Mouse (Mus musculus): Measurements from ENCODE around the gene Siva1.

The Siva1 gene

DNA sequence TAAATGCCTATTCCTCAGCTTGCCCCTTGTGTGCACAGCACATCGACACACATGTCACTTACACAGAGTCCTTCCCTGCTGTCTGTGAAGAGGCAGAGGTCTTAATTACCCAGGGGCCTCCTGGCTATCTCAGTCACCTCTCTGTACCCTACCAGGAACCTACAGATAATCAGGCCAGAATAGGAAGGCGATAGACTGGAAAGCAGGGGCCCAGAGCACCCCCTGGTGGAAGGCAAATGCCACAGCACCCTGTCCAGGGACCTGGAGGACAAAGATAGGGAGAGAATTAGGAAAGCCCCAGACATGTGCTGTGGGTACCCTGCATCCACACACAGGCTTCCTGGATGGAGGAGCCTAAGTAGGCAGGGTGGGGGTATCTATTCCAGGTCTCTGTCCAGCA, 20.7 kb upstream of the Siva1 start:
- DNase-seq (ENCODE audit: low spot score), result peak; percentile 51

DNA sequence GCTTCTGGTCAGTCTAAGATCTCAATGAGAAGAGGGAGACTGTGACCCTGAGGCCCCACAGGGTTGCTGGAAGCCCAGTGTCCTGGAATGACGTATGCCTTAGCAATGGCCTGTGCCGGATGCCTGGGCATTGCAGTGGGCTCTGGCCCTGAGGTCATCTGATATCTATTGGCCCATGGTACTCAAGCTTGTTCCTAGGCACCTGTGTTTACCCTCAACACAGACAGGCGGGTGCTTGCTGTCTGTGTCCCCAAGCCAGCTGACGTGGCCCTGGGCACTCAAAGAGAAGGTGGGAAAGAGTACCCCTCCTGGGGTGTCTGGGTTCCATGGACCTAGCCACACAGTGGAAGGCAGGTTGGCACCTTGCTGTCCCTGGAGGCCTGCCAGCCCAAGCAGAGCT, 18.8 kb upstream of the Siva1 start:
- no peak for DNase-seq (ENCODE audit: low spot score)

DNA sequence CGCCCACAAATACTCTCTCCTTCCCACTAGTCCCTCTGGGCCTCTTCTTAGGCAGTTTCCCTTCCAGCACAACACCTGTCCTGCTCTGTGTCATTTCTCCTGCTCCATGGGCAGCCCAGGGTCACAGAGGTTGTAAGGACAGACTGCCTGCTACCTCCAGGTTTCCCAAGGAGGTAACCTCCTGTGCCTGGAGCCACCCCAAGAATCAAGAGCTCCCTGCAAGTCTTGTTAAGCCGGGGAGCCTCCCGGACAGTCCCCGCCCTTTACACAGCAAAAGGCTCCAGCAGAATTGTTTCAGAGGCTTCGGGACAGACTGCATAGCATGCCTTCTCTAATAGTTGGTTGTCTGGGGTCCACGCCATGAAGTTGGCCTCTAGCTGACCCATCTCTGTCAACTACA, 18.0 kb upstream of the Siva1 start:
- DNase-seq (ENCODE audit: low spot score), result no peak

DNA sequence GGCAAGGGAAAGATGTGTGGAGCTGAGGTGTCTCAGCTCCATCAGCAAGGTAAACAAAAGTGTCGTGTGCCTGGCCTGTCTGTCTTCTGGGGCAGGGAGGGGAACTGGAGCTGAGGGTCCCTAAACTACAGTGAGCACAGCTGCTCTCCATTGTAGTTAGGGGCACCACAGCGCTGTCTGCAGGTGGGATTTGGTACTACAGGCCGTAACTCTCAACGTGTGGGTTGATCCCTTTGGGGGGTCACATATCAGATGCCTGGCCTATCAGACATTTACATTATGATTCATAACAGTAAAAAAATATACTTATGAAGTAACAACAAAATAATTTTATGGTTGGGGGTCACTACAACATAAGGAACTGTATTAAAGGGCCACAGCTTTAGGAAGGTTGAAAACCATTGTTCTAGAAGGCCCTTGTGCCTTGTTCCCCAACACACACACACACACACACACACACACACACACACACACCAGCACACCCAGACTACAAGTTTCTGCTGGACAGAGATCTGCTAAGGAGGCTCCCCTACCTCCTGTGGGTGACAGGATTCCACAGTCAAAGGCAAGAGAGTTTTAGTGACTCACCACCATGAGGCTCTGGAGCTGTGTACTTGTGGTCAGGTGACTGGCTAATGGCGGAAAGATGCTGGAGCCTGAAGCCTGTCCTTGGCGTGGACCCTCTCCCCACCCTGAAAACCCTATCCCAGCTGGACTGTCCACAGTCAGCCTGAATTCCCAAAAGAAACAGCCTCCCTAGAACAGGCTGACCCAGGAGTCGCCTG, 17.2 kb upstream of the Siva1 start:
- no peak for DNase-seq (ENCODE audit: low spot score)

DNA sequence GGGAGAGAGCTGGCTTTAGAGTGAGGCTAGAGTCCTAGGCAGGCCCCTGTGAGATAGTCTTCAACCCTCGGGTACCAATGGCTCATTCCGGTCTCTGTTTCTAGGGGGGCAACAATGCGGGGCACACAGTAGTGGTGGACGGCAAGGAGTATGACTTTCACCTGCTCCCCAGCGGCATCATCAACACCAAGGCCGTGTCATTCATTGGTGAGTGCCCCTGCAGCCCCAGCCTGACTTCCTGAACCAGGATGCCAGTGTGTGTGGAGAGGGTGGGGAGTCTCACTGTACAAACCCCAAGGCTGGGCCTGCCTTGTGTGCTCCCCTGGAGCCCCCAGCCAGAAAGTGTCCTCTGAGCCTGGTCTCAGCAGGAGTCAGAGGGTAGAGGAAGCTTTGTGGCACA, 16.3 kb upstream of the Siva1 start:
- DNase-seq (ENCODE audit: low spot score), result no peak

DNA sequence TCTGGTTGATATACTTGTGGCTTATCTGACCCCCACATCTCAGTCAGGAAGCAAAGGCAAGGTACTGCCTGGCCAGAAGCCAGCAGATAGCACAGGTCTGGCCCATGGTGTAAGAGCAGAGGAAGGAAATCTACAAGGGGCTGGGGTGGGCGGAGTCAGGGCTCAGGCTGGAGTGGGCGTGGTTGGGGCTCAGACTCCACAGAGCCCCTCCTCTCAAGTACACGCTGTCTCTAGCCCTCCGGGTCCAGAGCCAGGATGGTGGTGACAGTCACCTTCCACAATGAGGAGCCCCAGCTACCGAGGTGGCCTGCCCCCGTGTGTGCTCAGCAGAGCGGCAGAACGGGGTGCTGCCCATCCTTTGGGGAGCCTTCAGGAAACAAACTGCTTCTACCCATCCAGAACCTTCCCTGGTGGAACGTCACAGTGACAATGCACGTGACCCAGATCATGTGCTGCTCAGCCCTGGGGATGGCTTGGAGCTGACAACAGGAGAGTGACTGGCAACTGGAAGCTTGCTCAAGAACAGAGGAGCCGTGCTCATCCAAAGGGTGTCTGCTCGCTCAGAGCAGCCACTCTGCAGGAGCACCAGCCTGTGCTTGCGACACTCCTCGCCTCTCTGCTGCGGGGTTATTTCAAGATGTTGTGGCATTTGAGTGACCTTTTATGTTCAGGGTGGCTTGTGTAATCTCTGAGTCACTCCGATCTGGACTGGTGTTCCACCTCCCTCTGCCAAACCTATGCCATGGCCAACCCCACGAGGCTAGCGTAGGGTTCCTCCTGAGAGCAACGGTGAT, 15.4 kb upstream of the Siva1 start:
- DNase-seq (ENCODE audit: low spot score), result no peak

DNA sequence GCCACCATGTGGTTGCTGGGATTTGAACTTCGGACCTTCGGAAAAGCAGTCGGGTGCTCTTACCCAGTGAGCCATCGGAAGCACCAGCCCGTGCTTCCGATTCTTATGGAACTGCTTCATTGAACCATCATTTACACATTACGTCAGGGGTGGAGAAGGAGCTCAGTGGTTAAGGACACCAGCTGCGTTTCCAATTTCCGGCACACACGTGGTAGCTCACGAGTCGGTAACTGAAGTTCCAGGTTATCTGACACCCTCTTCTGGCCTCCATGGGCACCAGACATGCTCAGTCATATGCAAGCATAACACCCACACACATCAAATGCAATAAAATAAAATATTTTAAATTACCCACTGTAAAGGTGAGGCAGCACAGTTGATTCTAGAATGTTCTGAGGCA, 14.4 kb upstream of the Siva1 start:
- DNase-seq (ENCODE audit: low spot score), result no peak

DNA sequence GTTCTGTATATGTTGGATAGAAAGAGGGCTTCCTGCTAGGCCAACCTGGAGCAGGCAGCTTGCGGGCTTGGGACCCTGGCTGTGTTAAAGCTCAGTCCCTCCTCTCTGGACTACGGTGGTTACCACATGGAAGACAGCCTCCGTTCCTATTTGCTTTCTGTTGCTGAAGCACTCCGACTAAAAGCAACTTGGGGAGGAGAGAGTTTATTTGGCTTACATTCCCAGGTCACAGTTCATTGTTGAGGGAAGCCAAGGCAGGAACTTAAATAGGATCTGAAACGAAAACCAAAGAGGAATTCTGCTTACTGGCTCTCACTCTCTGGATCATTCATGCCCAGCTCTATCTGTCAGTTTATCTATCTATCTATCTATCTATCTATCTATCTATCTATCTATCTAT, 13.7 kb upstream of the Siva1 start:
- DNase-seq (ENCODE audit: low spot score), result no peak

DNA sequence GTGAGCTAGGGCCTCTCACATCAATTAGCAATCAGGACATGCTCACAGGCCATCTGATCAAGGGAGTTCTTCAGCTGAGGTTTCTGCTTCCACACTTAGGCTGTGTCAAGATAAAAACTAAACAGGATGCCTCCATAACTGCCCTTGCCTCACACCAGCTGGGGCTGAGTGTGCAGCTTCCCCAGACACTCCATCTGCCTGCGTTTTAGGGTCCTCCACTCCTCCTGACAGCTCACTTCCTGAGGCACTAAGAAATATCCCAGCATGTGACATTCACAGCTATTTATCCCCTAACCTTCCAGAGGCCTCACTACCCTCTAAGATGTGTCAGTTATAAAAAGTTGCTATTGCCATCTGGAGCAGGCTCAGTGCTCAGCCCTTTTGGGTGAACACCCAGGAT, 13.0 kb upstream of the Siva1 start:
- no peak for DNase-seq (ENCODE audit: low spot score)

DNA sequence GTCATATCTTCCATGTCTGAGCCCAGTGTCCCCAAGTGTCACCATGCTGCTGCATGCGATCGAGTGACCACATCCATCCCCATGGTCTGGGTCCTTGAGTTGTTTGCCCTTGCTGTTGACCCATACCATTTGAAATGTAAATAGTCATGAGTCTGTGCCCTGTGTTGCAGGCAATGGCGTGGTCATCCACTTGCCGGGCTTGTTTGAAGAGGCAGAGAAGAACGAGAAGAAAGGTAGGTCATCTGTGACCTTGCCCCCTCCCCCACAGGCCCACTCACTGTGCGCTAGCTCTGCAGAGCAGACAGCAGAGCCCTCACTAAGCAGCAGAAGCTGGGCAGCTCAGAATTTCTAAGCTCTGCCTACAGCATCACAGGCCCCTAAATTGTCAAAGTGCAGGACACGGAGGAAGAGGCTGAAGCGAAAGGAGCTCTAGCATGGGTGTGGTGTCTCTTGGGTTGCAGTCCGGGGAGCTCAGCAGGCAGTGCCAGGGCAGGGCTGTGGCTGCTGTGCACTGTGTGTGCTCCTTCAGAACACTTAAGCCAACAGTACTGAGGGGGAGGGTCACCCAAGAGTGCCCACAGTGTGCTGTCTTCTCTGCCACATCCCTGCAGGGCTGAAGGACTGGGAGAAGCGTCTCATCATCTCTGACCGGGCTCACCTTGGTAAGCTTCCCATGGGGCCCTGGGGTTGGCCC, 12.2 kb upstream of the Siva1 start:
- DNase-seq (ENCODE audit: low spot score), result no peak

DNA sequence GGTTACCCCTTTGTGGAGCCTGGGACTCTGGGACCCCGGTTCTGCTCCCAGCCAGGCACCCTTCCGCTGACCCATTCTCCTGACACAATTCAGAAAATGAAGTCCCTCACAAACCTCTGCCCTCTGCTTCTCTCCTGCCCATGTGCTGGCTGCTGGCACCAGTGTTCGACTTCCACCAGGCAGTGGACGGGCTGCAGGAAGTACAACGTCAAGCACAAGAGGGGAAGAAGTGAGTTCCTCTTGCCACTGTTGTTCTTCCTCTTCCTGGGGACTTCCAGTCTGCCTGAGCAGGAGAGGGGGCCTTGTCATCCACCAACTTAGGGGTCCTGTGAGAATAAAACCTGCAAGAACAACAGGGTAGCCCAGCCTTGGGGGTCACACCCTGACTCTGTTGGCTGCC, 11.6 kb upstream of the Siva1 start:
- DNase-seq (ENCODE audit: low spot score), result no peak

DNA sequence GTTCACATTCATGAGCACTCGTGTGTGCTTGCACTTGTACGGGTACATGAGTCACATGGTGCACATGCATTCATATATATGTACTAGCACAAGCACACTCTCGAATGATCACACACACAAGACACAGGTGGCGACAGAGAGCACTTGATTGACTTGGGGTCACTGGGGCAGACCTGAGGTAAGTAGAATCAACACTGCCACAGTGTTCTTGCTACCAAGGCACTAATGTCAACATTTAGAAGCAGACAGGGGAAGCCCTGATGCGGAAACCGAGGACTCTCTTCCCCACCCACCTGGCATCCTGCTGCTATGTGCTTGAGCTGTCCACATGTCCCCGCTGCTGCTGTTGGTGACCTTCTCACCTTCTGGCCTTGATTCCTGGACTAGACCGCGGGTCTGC, 10.8 kb upstream of the Siva1 start:
- no peak for DNase-seq (ENCODE audit: low spot score)

DNA sequence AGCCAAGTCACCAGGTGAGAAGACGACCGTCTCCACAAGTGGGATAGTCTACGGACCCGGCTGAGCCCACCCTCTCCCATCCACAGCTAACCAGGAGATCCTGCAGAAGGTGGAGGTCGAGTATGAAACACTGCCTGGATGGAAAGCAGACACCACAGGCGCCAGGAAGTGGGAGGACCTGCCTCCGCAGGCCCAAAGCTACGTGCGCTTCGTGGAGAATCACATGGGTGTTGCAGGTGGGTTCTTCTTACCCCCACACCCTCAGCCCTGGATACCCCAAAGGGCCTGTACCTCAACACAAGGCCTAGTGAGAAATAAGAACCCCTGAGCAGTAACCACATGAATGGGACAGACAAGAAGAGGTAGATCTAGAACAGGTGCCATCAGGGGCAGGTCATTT, 5.0 kb upstream of the Siva1 start:
- no peak for DNase-seq (ENCODE audit: low spot score)

DNA sequence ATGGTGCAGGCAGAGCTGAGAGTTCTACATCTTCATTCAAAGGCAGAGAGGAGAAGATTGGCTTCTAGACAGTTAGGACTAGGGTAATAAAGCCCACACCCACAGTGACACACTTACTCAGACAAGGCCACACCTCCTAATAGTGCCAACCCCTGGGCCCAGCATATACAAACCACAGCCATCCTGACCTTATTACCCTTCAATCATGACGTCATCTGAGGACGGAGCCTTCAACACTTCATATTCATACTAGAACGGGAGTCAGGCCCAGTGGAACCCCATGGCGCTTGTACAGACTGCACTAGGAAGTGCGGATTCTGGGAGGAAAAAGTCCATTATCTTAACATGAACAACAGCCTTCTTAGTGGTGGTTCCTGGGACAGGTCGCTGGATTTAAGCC, 1.4 kb upstream of the Siva1 start:
- no peak for DNase-seq (ENCODE audit: low spot score)

DNA sequence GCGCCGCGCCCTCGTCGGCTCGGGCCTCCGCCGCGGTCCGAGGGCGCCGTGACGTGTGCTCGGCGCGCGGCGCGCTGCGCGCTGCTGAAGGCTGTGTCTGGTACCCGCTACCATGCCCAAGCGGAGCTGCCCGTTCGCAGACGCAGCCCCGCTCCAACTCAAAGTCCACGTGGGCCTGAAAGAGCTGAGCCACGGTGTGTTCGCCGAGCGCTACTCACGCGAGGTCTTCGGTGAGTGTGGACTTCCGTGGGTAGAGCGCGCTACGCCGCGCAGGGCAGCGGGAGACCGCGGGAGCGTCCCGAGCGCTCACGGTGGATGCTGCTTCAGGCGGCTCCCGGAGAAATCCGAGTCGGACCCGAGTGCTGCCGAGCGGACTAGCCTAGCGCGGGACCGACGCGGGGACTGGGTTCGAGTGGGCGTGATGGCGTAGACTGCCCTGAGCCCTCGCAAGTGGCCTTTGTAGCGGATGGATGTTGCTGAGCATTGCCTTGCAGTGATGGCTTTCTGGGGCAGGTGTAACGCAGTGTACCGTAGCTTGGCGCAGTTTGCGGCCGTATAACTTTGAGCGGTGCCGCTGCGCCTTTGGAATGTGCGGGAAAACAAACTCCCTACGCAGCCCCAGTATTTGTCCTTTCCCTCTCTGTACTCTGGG, 502 bp downstream of the Siva1 start:
- DNase-seq (ENCODE audit: low spot score), result no peak

DNA sequence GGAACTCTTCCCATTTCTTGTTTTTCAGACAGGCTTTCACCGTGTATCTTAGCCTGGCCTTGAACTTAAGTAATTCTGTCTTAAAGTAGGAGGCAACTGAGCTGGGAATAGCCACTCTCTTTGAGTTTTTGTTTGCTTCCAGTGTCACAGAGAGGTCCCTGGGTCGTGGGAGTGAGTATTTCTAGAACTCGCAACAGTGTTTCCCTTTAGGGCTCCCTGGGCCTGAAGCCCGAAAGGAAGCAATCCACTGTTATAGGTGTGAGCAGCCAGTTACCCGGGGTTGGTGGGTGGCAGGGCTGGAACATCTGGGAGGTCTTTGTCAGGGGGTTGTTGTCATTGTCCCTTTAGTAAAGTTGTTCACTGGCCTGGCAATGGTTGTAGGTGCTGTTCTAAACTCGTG, 1.7 kb downstream of the Siva1 start:
- DNase-seq (ENCODE audit: low spot score), result no peak

DNA sequence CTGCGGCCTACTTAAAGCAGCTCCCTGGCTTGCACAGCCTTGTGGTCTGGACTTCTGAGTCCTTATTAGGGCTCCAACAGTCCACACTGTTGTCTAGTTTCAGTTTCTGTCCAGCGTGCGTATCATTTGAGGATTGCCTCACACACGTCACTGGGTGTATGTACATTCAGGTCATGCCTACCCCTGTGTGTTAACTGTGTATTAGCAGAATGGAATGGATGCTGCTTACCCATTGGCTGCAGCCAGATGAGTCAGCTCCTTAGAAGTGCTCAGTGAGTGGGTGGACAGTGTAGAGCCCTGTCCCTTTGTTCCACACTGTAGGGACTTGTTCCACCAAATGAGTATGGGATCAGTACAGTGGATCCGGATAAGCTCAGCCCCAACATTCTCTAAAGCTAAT, 3.6 kb downstream of the Siva1 start:
- no peak for DNase-seq (ENCODE audit: low spot score)

DNA sequence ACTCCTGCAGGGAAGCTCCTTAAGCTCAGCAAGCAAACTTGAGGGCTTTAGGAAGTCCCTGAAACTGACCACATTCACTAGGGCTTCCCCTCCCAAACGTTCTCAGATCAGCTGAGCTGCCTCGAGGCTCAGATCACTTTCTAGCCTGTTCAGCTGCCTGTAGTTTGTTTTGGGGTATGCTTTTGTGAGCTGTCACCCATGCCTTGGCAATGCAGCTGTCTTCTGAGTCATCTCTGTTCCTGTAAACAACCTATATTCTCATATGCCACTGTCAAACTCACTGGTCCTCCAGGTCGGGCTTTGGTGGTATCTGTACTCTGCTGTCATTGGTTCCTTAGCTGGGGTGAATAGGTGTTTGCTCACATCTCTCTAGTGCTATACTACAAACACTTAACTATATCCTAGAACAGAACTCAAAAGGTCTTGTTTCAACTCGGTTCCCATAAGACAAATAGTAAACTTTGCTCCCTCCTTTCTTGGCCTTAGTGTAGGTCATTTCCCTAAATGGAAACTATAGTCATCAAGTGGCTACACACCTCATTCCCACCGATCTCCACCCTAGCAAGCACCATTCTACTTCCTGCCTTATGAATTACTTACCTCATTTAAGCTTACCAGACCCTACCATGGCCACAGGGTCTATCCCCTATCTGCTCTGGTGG, 7.4 kb downstream of the Siva1 start:
- DNase-seq (ENCODE audit: low spot score), result no peak

DNA sequence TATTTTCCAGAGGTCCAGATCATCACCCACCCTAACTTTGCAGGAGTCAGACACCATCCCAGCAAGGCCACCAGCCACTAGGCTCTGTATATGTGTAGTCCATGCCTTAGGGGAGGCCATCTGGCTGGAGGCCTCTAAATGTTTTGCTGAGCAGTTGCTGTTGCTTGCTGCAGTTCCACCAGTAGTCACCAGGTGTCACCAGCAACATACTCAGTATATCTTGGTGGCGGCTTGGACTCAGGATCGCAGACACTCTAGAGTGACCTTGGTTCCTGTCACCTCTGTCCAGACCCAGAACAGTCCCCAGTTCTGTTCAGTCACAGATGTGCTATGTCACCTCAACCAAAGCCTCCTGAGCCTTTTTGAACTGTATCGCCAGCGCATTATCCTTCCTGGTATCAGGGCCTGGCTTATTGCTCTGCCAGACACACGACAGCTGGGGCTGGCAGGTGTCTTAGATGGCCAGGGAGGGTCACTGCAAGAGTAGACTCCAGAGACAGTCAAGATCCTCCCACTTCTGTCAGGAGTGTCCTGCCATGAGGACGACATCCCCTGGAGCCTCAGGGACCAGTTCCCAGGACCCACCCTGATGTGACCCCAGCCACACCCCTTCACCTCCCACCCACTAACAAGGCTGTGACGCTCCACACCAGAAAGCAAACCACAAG, 8.8 kb downstream of the Siva1 start:
- peak; percentile 65 for DNase-seq (ENCODE audit: low spot score)

DNA sequence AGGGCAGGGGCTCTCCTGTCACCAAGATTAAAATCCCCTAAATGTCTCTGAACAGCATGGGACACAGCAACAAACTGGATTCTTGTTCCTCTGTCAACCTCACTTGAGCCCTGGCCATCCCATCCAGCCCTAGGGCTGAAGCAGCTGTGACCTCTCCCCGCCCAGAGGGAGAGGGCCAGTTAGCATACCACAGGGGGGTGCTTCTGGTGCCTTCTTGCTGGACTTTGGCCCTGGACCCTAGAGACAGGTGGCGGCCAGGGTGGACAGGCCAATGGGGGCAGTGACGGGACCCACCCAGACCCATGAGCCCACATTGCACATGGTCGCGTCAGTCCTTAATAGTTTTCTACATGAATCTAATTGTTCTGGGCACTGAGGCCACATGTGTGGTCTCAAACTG, 9.6 kb downstream of the Siva1 start:
- no peak for DNase-seq (ENCODE audit: low spot score)

DNA sequence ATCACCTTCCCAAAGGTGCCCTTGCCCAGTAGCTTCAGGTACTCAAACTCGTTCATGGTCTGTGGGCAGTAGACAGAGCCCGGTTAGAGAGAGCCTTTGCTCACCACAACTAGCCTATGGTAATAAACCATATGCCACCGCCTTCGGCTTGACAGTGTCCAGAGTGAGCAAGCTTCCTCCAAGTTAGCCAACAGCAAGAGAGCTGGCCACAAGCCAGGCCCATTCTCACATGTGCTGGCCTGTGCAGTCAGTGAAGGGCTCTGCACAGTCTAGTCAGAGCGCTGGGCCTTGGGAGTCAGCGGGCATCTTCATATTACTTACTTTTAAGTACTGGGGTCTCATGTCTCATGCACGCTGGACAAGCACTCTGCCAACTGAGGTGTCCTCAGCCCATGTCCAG, 14.1 kb downstream of the Siva1 start:
- DNase-seq (ENCODE audit: low spot score), result no peak

DNA sequence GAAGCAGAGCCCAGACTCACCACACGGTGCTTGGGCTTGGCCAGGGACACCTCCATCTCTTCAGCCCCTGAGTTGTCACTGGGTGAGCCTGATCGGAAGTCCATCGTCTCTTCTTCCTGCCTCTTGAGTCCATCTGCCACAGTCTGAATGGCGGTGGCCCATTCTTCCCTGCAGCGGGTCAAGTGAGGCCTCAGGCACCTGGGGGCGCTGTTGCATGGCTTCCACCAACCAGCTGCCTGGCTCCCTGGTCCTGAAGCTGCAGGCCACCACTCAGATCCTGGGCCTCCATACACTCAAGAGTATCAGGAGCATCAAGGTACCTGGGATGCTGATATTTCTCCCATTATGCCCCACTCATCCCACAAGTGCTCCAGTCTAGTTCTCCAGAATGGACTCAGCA, 14.6 kb downstream of the Siva1 start:
- DNase-seq (ENCODE audit: low spot score), result no peak

Data from spleen, adult 12 weeks (tissue).